ENCODE assay signal across 10 mouse cellular contexts in genomic region chr11:79877184-79877745, GRCm38 (mm10).
A peak's percentile ranks its signal among the peaks of the same experiment; 100 is the strongest.
DNase-seq lines count a peak whose midpoint lies in the region; ATAC-seq lines count a peak whose summit lies in the region.
"Had no signal": no experiment of that assay in that cellular context is flagged by ENCODE, and none has a peak within 500 bp of the region (broad histone marks: within the 10 kb centered on the region; RNA-seq: fewer than 3 reads in every experiment).

No protein-coding gene starts in this region.

- WGBS in lung, embryonic 16.5 days: 17% methylated on average over 3 of the region's 3 CpGs

- H3K4me3 ChIP-seq in lung, embryonic 16.5 days (ENCODE audit: low read length): no peak overlapping the region
- H3K4me3 ChIP-seq: left cerebral cortex, adult 2 months; midbrain, embryonic 12.5 days had no signal

- H3K27ac ChIP-seq in lung, embryonic 16.5 days (ENCODE audit: low read length): peak overlapping the region; percentile 64
- H3K27ac ChIP-seq: left cerebral cortex, adult 2 months; midbrain, embryonic 12.5 days had no signal

- no peak overlapping the region for H3K4me2 ChIP-seq in lung, embryonic 16.5 days (ENCODE audit: low read depth, low read length)
- H3K4me2 ChIP-seq: midbrain, embryonic 12.5 days had no signal

- H3K9me3 ChIP-seq in lung, embryonic 16.5 days (ENCODE audit: control insufficient read depth, low read length): no peaks in the 10 kb centered on the region
- H3K9me3 ChIP-seq: midbrain, embryonic 12.5 days had no signal

- intact Hi-C loops in heart, postnatal 10 days (cut with DNase I): no loop called here

- peak; percentile 36 to 44 for DNase-seq in heart, postnatal 10 days
- no peak for DNase-seq in heart, adult 11 months
- peak; percentile 91 for DNase-seq in adipocyte (ENCODE audit: low spot score)
- DNase-seq in fat pad, adult 2 months (ENCODE audit: extremely low read depth, low read depth, low spot score): peak; percentile 82
- no peak for DNase-seq in thymus, postnatal 36 days
- DNase-seq in urinary bladder, adult 2 months (ENCODE audit: low spot score): no peak
- DNase-seq in gastrocnemius, adult 18-20 months (ENCODE audit: low spot score): no peak

- H3K9ac ChIP-seq in lung, embryonic 16.5 days (ENCODE audit: low read length): no peak overlapping the region
- H3K9ac ChIP-seq: midbrain, embryonic 12.5 days had no signal

- peak; percentile 80 for ATAC-seq in lung, embryonic 16.5 days (ENCODE audit: low read depth)

- H3K4me1 ChIP-seq in lung, embryonic 16.5 days (replicated peaks; ENCODE audit: control insufficient read depth, insufficient read depth, low read length): peaks cover 11% of the 10 kb centered on the region
- H3K4me1 ChIP-seq: midbrain, embryonic 12.5 days had no signal

- H3K27me3 ChIP-seq in lung, embryonic 16.5 days (ENCODE audit: control insufficient read depth, insufficient read depth, low read depth, low read length): no peaks in the 10 kb centered on the region
- H3K27me3 ChIP-seq: midbrain, embryonic 12.5 days had no signal

- H3K36me3 ChIP-seq in lung, embryonic 16.5 days (ENCODE audit: control insufficient read depth, insufficient read depth, low read length): no peaks in the 10 kb centered on the region
- H3K36me3 ChIP-seq: midbrain, embryonic 12.5 days had no signal

Comparison
In these comparisons a context has a peak if more than half of its experiments do, and no peak if none do; other contexts are left out.
1. DNase-seq: peak in heart, postnatal 10 days (2 of 2), adipocyte (single experiment) and fat pad, adult 2 months (single experiment); none in heart, adult 11 months (single experiment), thymus, postnatal 36 days (0 of 2), urinary bladder, adult 2 months (single experiment) and gastrocnemius, adult 18-20 months (single experiment).